Mouse (Mus musculus) myocyte (in vitro differentiated cells): ENCODE data around the gene Sept3.

Experiments used
- POLR2A ChIP-seq: IDR thresholded peaks from one replicate; pipeline ENCODE4 v1.6.1; 2011; ENCODE audit warnings: low read depth, mild to moderate bottlenecking, control low read depth, moderate library complexity; ENCODE audit not compliant: insufficient read length
- TCF12 ChIP-seq: IDR thresholded peaks from one replicate; pipeline ENCODE4 v1.6.1; 2011; ENCODE audit warnings: mild to moderate bottlenecking, control low read depth; ENCODE audit not compliant: poor library complexity, insufficient read depth, severe bottlenecking

- TF ChIP-seq POLR2A (no peak), TCF12 (no peak)
These were observed 18.7 kb upstream of the Sept3 start for GRCm38 (mm10) chr15:82255944-82256383.
